Mouse (Mus musculus) retina, postnatal 1 day (tissue): ENCODE measurements at regions not wholly inside any gene's neighbourhood (a gene's known extent, or its start where the extent isn't known, plus 50 kb on each side); places are given as distances from the start of the nearest gene placed in this dataset.

Experiments
- DNase-seq: peaks from one replicate; pipeline ENCODE4 v3.0.0-alpha.2; 2012

- no peak for DNase-seq
These were observed 759.8 kb upstream of the Car8 start for GRCm38 (mm10) chr4:8998606-8999005.

GRCm38 (mm10) chr4:8992171-8992570 lies 753.3 kb upstream of the Car8 start:
- no peak for DNase-seq

- no peak for DNase-seq
These were observed 751.7 kb upstream of the Car8 start for GRCm38 (mm10) chr4:8990551-8990950.

- no peak for DNase-seq
These were observed 750.8 kb upstream of the Car8 start for GRCm38 (mm10) chr4:8989614-8990013.

- no peak for DNase-seq
These were observed 750.3 kb upstream of the Car8 start for GRCm38 (mm10) chr4:8989110-8989509.

- DNase-seq = no peak
These were observed 749.5 kb upstream of the Car8 start for GRCm38 (mm10) chr4:8988345-8988733.

- DNase-seq = peak; percentile 61
These were observed 748.9 kb upstream of the Car8 start for GRCm38 (mm10) chr4:8987544-8988344.

- no peak for DNase-seq
These were observed 747.7 kb upstream of the Car8 start for GRCm38 (mm10) chr4:8986394-8987091.

GRCm38 (mm10) chr4:8984059-8984606 lies 745.3 kb upstream of the Car8 start:
- no peak for DNase-seq

GRCm38 (mm10) chr4:8978949-8979348 lies 740.1 kb upstream of the Car8 start:
- DNase-seq = no peak

- DNase-seq = peak; percentile 28
These were observed 731.2 kb upstream of the Car8 start for GRCm38 (mm10) chr4:8969951-8970455.

GRCm38 (mm10) chr4:8968741-8969140 lies 729.9 kb upstream of the Car8 start:
- no peak for DNase-seq

GRCm38 (mm10) chr4:8967986-8968385 lies 729.1 kb upstream of the Car8 start:
- DNase-seq = no peak

- no peak for DNase-seq
These were observed 726.7 kb upstream of the Car8 start for GRCm38 (mm10) chr4:8965563-8965962.

GRCm38 (mm10) chr4:8962959-8963572 lies 724.2 kb upstream of the Car8 start:
- no peak for DNase-seq

GRCm38 (mm10) chr4:8961851-8962250 lies 723.0 kb upstream of the Car8 start:
- peak; percentile 31 for DNase-seq

GRCm38 (mm10) chr4:8957771-8958170 lies 718.9 kb upstream of the Car8 start:
- DNase-seq = peak; percentile 53

- DNase-seq = peak; percentile 58
These were observed 718.1 kb upstream of the Car8 start for GRCm38 (mm10) chr4:8957023-8957343.

GRCm38 (mm10) chr4:8956312-8957022 lies 717.6 kb upstream of the Car8 start:
- DNase-seq = no peak

GRCm38 (mm10) chr4:8955306-8955705 lies 716.5 kb upstream of the Car8 start:
- DNase-seq = no peak

GRCm38 (mm10) chr4:8954356-8954914 lies 715.6 kb upstream of the Car8 start:
- DNase-seq = peak; percentile 63

GRCm38 (mm10) chr4:8953181-8953580 lies 714.3 kb upstream of the Car8 start:
- no peak for DNase-seq

GRCm38 (mm10) chr4:8949951-8950350 lies 711.1 kb upstream of the Car8 start:
- DNase-seq = no peak
